Mouse (Mus musculus) megakaryocyte, embryonic 14.5 days (primary cell): ENCODE results near the gene Tbxas1.

Source experiments
- FLI1 ChIP-seq: IDR thresholded peaks from 2 replicates; pipeline ENCODE4 v1.6.1; 2012; ENCODE audit warnings: low read length, inconsistent platforms, mixed read lengths
- GATA1 ChIP-seq: IDR thresholded peaks from 3 replicates; pipeline ENCODE4 v1.6.1; 2012; ENCODE audit warnings: mixed read lengths, low read length, inconsistent platforms, borderline replicate concordance

DNA sequence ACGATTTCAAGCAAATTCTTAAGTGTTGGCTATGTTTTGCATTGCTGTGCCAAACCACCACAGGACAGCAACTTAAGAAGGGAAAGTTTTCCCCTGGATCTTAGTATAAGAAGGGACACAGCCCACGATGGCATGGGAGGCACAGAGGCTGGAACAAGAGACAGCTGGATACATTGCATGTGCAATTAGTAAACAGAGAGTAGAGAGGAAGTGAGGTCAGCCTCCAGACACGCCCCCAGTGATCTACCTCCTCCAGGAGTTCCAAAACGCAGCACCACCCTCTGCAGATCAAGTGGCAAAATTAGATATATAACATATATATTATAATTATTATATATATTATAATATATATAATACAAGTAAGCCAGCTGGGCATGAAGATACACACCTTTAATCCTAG, 132.9 kb downstream of the Tbxas1 start:
- TF ChIP-seq GATA1 (no peak), FLI1 (no peak)
